Mouse (Mus musculus): ENCODE data around the gene Timp3.

Gene Timp3

GRCm38 (mm10) chr10:86341589-86341988 is 41.4 kb downstream of the Timp3 start:
- H3K27me3 ChIP-seq (ENCODE audit: insufficient read depth, low read length), result no peaks in the 10 kb centered on the region; the same call in 1 of the 2 replicates
- no peak overlapping the region for H3K4me3 ChIP-seq (replicated peaks; ENCODE audit: low read length)
- no peaks in the 10 kb centered on the region for H3K9me3 ChIP-seq (ENCODE audit: low read length)
- H3K4me1 ChIP-seq (replicated peaks; ENCODE audit: low read depth, low read length), result peaks cover 58% of the 10 kb centered on the region
- no peak for TF ChIP-seq POU5F1 (IDR thresholded peaks at IDR 0.05; ENCODE audit: borderline replicate concordance, low read length)
- TF ChIP-seq CTCF (conservative IDR thresholded peaks at IDR 0.05; ENCODE audit: low read length), result no peak
- TF ChIP-seq NANOG (IDR thresholded peaks at IDR 0.05; ENCODE audit: borderline replicate concordance, low read length), result no peak
- no peaks in the 10 kb centered on the region for H3K36me3 ChIP-seq (ENCODE audit: insufficient read depth, low read length)

- no peak overlapping the region for H3K4me3 ChIP-seq (replicated peaks; ENCODE audit: low read length)
- H3K9me3 ChIP-seq (ENCODE audit: low read length), result no peaks in the 10 kb centered on the region
- no peaks in the 10 kb centered on the region for H3K27me3 ChIP-seq (ENCODE audit: insufficient read depth, low read length)
- peaks cover 53% of the 10 kb centered on the region for H3K4me1 ChIP-seq (replicated peaks; ENCODE audit: low read depth, low read length)
- TF ChIP-seq CTCF (conservative IDR thresholded peaks at IDR 0.05; ENCODE audit: low read length), result no peak
- no peak for TF ChIP-seq POU5F1 (IDR thresholded peaks at IDR 0.05; ENCODE audit: borderline replicate concordance, low read length)
- TF ChIP-seq NANOG (IDR thresholded peaks at IDR 0.05; ENCODE audit: borderline replicate concordance, low read length), result no peak
- H3K36me3 ChIP-seq (ENCODE audit: insufficient read depth, low read length), result no peaks in the 10 kb centered on the region
These were observed 42.0 kb downstream of the Timp3 start for GRCm38 (mm10) chr10:86342151-86342550.

GRCm38 (mm10) chr10:86342713-86343112 is 42.5 kb downstream of the Timp3 start:
- H3K27me3 ChIP-seq (ENCODE audit: insufficient read depth, low read length), result no peaks in the 10 kb centered on the region
- no peak overlapping the region for H3K4me3 ChIP-seq (replicated peaks; ENCODE audit: low read length)
- peaks cover 50% of the 10 kb centered on the region for H3K4me1 ChIP-seq (replicated peaks; ENCODE audit: low read depth, low read length)
- H3K36me3 ChIP-seq (ENCODE audit: insufficient read depth, low read length), result no peaks in the 10 kb centered on the region
- TF ChIP-seq NANOG (IDR thresholded peaks at IDR 0.05; ENCODE audit: borderline replicate concordance, low read length) (no peak), POU5F1 (IDR thresholded peaks at IDR 0.05; ENCODE audit: borderline replicate concordance, low read length) (no peak), CTCF (conservative IDR thresholded peaks at IDR 0.05; ENCODE audit: low read length) (no peak)
- no peaks in the 10 kb centered on the region for H3K9me3 ChIP-seq (ENCODE audit: low read length)

DNA sequence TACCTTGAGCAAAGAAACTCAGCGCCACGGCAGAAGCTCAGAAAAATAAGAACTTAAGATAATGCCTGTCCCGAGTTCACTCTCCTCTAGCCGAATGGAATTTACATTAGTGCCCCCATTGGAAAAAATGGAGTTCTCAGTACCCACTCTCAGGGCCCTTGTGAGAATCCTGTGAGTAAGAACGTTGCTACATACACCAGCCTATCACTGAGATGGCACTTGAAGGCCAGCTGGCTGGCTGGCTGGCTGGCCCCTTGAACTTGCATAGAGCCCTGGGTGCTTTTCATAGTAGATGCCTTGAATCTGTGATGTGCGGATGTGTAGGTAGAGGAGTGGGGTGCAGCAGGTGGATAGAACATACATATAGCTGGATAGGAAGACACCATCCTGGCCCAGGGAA is 43.2 kb downstream of the Timp3 start:
- Histone ChIP-seq H3K9me3 (ENCODE audit: low read length) (no peaks in the 10 kb centered on the region), H3K4me3 (replicated peaks; ENCODE audit: low read length) (no peak overlapping the region), H3K36me3 (ENCODE audit: insufficient read depth, low read length) (no peaks in the 10 kb centered on the region), H3K4me1 (replicated peaks; ENCODE audit: low read depth, low read length) (peaks cover 43% of the 10 kb centered on the region), H3K27me3 (ENCODE audit: insufficient read depth, low read length) (no peaks in the 10 kb centered on the region)
- TF ChIP-seq CTCF (conservative IDR thresholded peaks at IDR 0.05; ENCODE audit: low read length), result no peak
- TF ChIP-seq NANOG (IDR thresholded peaks at IDR 0.05; ENCODE audit: borderline replicate concordance, low read length), result no peak
- TF ChIP-seq POU5F1 (IDR thresholded peaks at IDR 0.05; ENCODE audit: borderline replicate concordance, low read length), result no peak

- TF ChIP-seq POU5F1 (IDR thresholded peaks at IDR 0.05; ENCODE audit: borderline replicate concordance, low read length) (no peak), CTCF (conservative IDR thresholded peaks at IDR 0.05; ENCODE audit: low read length) (no peak), NANOG (IDR thresholded peaks at IDR 0.05; ENCODE audit: borderline replicate concordance, low read length) (no peak)
- Histone ChIP-seq H3K9me3 (ENCODE audit: low read length) (no peaks in the 10 kb centered on the region), H3K36me3 (ENCODE audit: insufficient read depth, low read length) (no peaks in the 10 kb centered on the region), H3K27me3 (ENCODE audit: insufficient read depth, low read length) (no peaks in the 10 kb centered on the region), H3K4me3 (replicated peaks; ENCODE audit: low read length) (no peak overlapping the region), H3K4me1 (replicated peaks; ENCODE audit: low read depth, low read length) (peaks cover 38% of the 10 kb centered on the region)
These were observed 43.8 kb downstream of the Timp3 start for GRCm38 (mm10) chr10:86343931-86344330.

- Histone ChIP-seq H3K27me3 (ENCODE audit: insufficient read depth, low read length) (no peaks in the 10 kb centered on the region), H3K4me3 (replicated peaks; ENCODE audit: low read length) (no peak overlapping the region), H3K36me3 (ENCODE audit: insufficient read depth, low read length) (no peaks in the 10 kb centered on the region), H3K4me1 (replicated peaks; ENCODE audit: low read depth, low read length) (peaks cover 31% of the 10 kb centered on the region), H3K9me3 (ENCODE audit: low read length) (no peaks in the 10 kb centered on the region)
- TF ChIP-seq POU5F1 (IDR thresholded peaks at IDR 0.05; ENCODE audit: borderline replicate concordance, low read length), result no peak
- no peak for TF ChIP-seq NANOG (IDR thresholded peaks at IDR 0.05; ENCODE audit: borderline replicate concordance, low read length)
- no peak for TF ChIP-seq CTCF (conservative IDR thresholded peaks at IDR 0.05; ENCODE audit: low read length)
These were observed 44.5 kb downstream of the Timp3 start for GRCm38 (mm10) chr10:86344654-86345053.

DNA sequence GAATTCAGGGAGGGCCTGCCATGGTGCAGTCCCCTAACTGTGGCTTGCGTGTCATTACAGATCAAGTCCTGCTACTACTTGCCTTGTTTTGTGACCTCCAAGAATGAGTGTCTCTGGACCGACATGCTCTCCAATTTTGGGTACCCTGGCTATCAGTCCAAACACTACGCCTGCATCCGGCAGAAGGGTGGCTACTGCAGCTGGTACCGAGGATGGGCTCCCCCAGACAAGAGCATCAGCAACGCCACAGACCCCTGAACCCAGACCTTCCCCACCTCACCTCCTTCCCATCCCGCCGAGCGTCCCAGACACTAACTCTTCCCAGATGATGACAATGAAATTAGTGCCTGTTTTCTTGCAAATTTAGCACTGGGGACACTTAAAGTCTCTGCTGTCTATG is 45.5 kb downstream of the Timp3 start:
- TF ChIP-seq CTCF (conservative IDR thresholded peaks at IDR 0.05; ENCODE audit: low read length) (no peak), POU5F1 (IDR thresholded peaks at IDR 0.05; ENCODE audit: borderline replicate concordance, low read length) (no peak), NANOG (IDR thresholded peaks at IDR 0.05; ENCODE audit: borderline replicate concordance, low read length) (no peak)
- Histone ChIP-seq H3K36me3 (ENCODE audit: insufficient read depth, low read length) (no peaks in the 10 kb centered on the region), H3K4me1 (replicated peaks; ENCODE audit: low read depth, low read length) (peaks cover 21% of the 10 kb centered on the region), H3K9me3 (ENCODE audit: low read length) (no peaks in the 10 kb centered on the region), H3K27me3 (ENCODE audit: insufficient read depth, low read length) (no peaks in the 10 kb centered on the region), H3K4me3 (replicated peaks; ENCODE audit: low read length) (no peak overlapping the region)

DNA sequence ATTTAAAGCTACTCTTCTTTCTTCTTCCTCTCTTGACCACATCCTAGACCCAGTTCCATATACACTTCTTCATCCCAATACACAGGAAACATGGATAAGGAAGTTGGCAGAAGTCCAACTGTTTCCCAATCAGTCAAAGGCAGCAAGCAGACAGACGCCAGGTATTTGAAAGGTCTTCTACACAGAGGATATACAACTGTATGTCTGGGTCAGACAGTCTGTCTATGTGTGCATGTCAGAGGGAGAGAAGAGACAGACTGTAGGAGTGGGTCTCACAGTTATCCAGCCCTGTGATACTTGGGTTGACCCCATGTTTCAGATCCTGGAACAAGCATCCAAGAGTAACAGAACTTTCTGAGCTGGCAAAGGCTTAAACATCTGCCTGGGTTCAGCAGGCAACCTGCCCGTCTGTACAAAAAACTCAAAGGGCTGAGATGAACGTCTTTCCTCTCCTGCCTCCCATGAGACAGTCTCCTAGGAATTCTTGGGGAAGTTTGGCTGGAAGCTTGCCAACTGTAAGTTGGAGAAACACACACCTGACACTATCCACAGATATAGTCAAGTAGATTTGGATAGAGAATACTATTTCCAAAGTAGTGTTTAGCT is 46.2 kb downstream of the Timp3 start:
- H3K36me3 ChIP-seq (ENCODE audit: insufficient read depth, low read length), result no peaks in the 10 kb centered on the region
- no peaks in the 10 kb centered on the region for H3K27me3 ChIP-seq (ENCODE audit: insufficient read depth, low read length)
- H3K9me3 ChIP-seq (ENCODE audit: low read length), result no peaks in the 10 kb centered on the region
- no peak overlapping the region for H3K4me3 ChIP-seq (replicated peaks; ENCODE audit: low read length)
- H3K4me1 ChIP-seq (replicated peaks; ENCODE audit: low read depth, low read length), result peaks cover 16% of the 10 kb centered on the region
- no peak for TF ChIP-seq POU5F1 (IDR thresholded peaks at IDR 0.05; ENCODE audit: borderline replicate concordance, low read length)
- TF ChIP-seq CTCF (conservative IDR thresholded peaks at IDR 0.05; ENCODE audit: low read length), result no peak
- TF ChIP-seq NANOG (IDR thresholded peaks at IDR 0.05; ENCODE audit: borderline replicate concordance, low read length), result no peak

DNA sequence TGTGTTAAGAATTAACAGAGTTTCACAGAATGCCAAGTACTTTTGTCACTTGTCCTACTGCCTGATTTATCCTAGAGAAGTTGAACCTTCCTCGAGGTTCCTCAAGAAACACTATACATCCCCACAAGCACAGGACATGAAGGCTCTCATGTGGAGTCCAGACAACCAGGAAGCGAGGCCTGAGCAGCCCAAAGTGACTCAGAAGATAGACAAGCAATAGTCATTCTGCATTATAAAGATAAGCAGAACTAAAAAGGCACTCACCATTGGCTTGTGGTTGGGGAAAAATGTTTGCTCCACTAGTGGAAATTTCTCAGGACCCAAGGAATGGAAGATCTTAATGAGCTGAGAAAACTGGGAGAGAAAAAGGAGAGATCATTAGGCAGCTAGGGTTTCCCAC is 51.1 kb downstream of the Timp3 start:
- Histone ChIP-seq H3K4me3 (replicated peaks; ENCODE audit: low read length) (no peak overlapping the region), H3K36me3 (ENCODE audit: insufficient read depth, low read length) (no peaks in the 10 kb centered on the region), H3K9me3 (ENCODE audit: low read length) (no peaks in the 10 kb centered on the region), H3K27me3 (ENCODE audit: insufficient read depth, low read length) (no peaks in the 10 kb centered on the region), H3K4me1 (replicated peaks; ENCODE audit: low read depth, low read length) (no peaks in the 10 kb centered on the region)
- TF ChIP-seq CTCF (conservative IDR thresholded peaks at IDR 0.05; ENCODE audit: low read length), result no peak
- no peak for TF ChIP-seq POU5F1 (IDR thresholded peaks at IDR 0.05; ENCODE audit: borderline replicate concordance, low read length)
- no peak for TF ChIP-seq NANOG (IDR thresholded peaks at IDR 0.05; ENCODE audit: borderline replicate concordance, low read length)

Measured in E14TG2a.4 (cell line).